Mouse (Mus musculus): ENCODE data around the gene Adamts2. TPM values are rescaled to one million over a fixed set of nuclear protein-coding genes. Genes with fewer than 3 reads are reported as not detected.

Gene Adamts2
- polyA plus RNA-seq, 1 experiment from 2014 or later = 0.61 TPM

Other genes starting within 250 kb of the Adamts2 start
- gene Cby3, start 247.6 kb upstream of the Adamts2 start, polyA plus RNA-seq (2014; fragmentation: Nextera tagmentation; extraction: Ambion mirVana) = 0.28 TPM in 1 of 2 replicates, not detected in the other
- gene Hnrnph1, start 225.1 kb upstream of the Adamts2 start, polyA plus RNA-seq (2014; fragmentation: Nextera tagmentation; extraction: Ambion mirVana) = 809 and 820 TPM in 2 replicates
- 28.1 and 28.6 TPM in 2 replicates for gene Rufy1, start 171.0 kb upstream of the Adamts2 start, polyA plus RNA-seq (2014; fragmentation: Nextera tagmentation; extraction: Ambion mirVana)
- 44.3 and 50.6 TPM in 2 replicates for gene Zfp354c, start 225.6 kb downstream of the Adamts2 start, polyA plus RNA-seq (2014; fragmentation: Nextera tagmentation; extraction: Ambion mirVana)
- gene Zfp879, start 239.5 kb downstream of the Adamts2 start, polyA plus RNA-seq (2014; fragmentation: Nextera tagmentation; extraction: Ambion mirVana) = 1.2 and 1.5 TPM in 2 replicates
- 0.11 and 0.16 TPM in 2 replicates for gene Grm6, start 248.6 kb downstream of the Adamts2 start, polyA plus RNA-seq (2014; fragmentation: Nextera tagmentation; extraction: Ambion mirVana)